Mouse (Mus musculus) MEL (cell line): ENCODE measurements around the gene Cdc20.

ENCODE experiments used
- CTCF ChIP-seq, 3 experiments: IDR thresholded peaks in 2 of 3; conservative IDR thresholded peaks in 1 of 3; 2 replicates each; pipeline ENCODE4 v1.5.1; 2011 to 2012; ENCODE audit warnings: low read length in 3 of 3, low read depth in 2 of 3, mild to moderate bottlenecking in 2 of 3, improper control_type of control experiment in 1 of 3, inconsistent platforms in 1 of 3, mixed read lengths in 1 of 3, moderate library complexity in 1 of 3; ENCODE audit not compliant: control insufficient read depth in 1 of 3, insufficient read depth in 1 of 3, poor library complexity in 1 of 3, severe bottlenecking in 1 of 3
- ELF1 ChIP-seq: IDR thresholded peaks from 2 replicates; pipeline ENCODE4 v1.6.1; 2014; ENCODE audit warnings: low read depth, mild to moderate bottlenecking, inconsistent platforms, low read length, improper control_type of control experiment, moderate library complexity
- EP300 ChIP-seq, 2 experiments: IDR thresholded peaks; 2 replicates each; pipeline ENCODE4 v1.6.1; 2011; ENCODE audit warnings: improper control_type of control experiment in 2 of 2, low read length in 2 of 2, low read depth in 1 of 2, mild to moderate bottlenecking in 1 of 2
- GATA1 ChIP-seq: IDR thresholded peaks from 2 replicates; pipeline ENCODE4 v1.6.1; 2011; ENCODE audit warnings: low read depth, low read length, improper control_type of control experiment
- KAT2A ChIP-seq: conservative IDR thresholded peaks from 2 replicates; pipeline ENCODE4 v1.6.1; 2012; ENCODE audit warnings: low read depth, low read length, improper control_type of control experiment, inconsistent platforms
- MAFK ChIP-seq: IDR thresholded peaks from 2 replicates; pipeline ENCODE4 v1.6.1; 2011; ENCODE audit warnings: low read depth, mild to moderate bottlenecking, low read length, improper control_type of control experiment, borderline replicate concordance
- MAX ChIP-seq: IDR thresholded peaks from 2 replicates; pipeline ENCODE4 v1.6.1; 2011; ENCODE audit warnings: low read length, improper control_type of control experiment
- MXI1 ChIP-seq: IDR thresholded peaks from 2 replicates; pipeline ENCODE4 v1.6.1; 2011; ENCODE audit warnings: mild to moderate bottlenecking, low read depth, low read length, improper control_type of control experiment
- POLR2A ChIP-seq, 2 experiments: IDR thresholded peaks; 2 replicates each; pipeline ENCODE4 v1.6.1; 2011 to 2012; ENCODE audit warnings: low read length in 2 of 2, mild to moderate bottlenecking in 2 of 2, control low read depth in 1 of 2, improper control_type of control experiment in 1 of 2, low read depth in 1 of 2, moderate library complexity in 1 of 2; ENCODE audit not compliant: control insufficient read depth in 1 of 2, insufficient read depth in 1 of 2, poor library complexity in 1 of 2
- POLR2AphosphoS5 ChIP-seq: IDR thresholded peaks from 2 replicates; pipeline ENCODE4 v1.6.1; 2012; ENCODE audit warnings: low read depth, borderline replicate concordance, mild to moderate bottlenecking, inconsistent platforms, low read length, moderate library complexity, mixed read lengths
- SIN3A ChIP-seq: IDR thresholded peaks from 2 replicates; pipeline ENCODE4 v1.6.1; 2012; ENCODE audit warnings: low read length, improper control_type of control experiment, inconsistent platforms
- USF1 ChIP-seq: IDR thresholded peaks from 2 replicates; pipeline ENCODE4 v1.6.1; 2014; ENCODE audit warnings: low read depth, mild to moderate bottlenecking, inconsistent platforms, low read length, improper control_type of control experiment, moderate library complexity
- ZKSCAN1 ChIP-seq: IDR thresholded peaks from 2 replicates; pipeline ENCODE4 v1.6.1; 2012; ENCODE audit warnings: low read depth, mild to moderate bottlenecking, inconsistent platforms, low read length, improper control_type of control experiment, moderate library complexity
- ZMIZ1 ChIP-seq: IDR thresholded peaks from 2 replicates; pipeline ENCODE4 v1.6.1; 2012; ENCODE audit warnings: low read depth, mild to moderate bottlenecking, inconsistent platforms, low read length, improper control_type of control experiment, moderate library complexity

DNA sequence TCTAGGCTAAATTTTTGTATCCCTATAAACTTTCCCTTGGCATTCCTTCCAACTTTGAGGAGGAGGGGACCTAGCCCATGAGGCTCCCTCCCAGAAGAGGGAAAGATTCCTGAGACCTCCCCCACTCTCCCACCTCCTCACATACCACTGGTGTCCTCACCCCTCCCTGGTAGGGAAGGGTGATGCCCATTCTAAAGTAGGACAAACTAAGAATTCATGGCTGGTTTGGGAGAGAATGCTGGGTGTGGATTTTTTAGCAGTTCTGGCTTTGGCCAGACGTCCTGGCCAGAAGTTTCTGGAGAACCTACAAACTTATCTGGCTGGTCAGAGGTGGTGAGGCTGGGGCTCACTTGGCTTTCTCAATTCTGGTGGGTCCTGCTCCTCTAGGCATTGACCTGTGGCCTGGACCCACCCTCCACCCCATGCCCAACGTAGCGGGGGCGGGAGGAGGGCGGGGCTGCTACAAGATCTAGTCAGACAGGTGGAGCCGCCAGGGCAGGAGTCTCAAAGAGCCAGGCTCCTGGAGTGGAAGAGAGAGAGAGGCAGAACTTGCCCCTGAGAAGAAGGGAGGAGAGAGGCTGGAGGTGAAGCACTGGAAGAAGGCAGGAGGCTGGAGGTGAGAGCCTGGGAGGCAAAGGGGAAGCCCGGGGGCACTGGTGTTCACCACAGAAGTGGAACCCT, 7.8 kb downstream of the Cdc20 start:
- TF ChIP-seq POLR2A (IDR thresholded peaks at IDR 0.05; ENCODE audit: control insufficient read depth in 1 of 2, insufficient read depth in 1 of 2, low read depth in 1 of 2, low read length in 2 of 2, poor library complexity in 1 of 2) (no peak), MXI1 (no peak), CTCF (IDR thresholded peaks at IDR 0.05 in 2 of 3, conservative IDR thresholded peaks at IDR 0.05 in 1 of 3; ENCODE audit: control insufficient read depth in 1 of 3, insufficient read depth in 1 of 3, low read depth in 2 of 3, low read length in 3 of 3, poor library complexity in 1 of 3, severe bottlenecking in 1 of 3) (no peak), ZKSCAN1 (no peak), POLR2AphosphoS5 (no peak), GATA1 (no peak), EP300 (IDR thresholded peaks at IDR 0.05; ENCODE audit: low read depth in 1 of 2, low read length in 2 of 2) (no peak), MAFK (no peak), MAX (no peak), USF1 (no peak), ELF1 (no peak), SIN3A (no peak), ZMIZ1 (no peak), KAT2A (no peak)
